In the genomic region with DNA sequence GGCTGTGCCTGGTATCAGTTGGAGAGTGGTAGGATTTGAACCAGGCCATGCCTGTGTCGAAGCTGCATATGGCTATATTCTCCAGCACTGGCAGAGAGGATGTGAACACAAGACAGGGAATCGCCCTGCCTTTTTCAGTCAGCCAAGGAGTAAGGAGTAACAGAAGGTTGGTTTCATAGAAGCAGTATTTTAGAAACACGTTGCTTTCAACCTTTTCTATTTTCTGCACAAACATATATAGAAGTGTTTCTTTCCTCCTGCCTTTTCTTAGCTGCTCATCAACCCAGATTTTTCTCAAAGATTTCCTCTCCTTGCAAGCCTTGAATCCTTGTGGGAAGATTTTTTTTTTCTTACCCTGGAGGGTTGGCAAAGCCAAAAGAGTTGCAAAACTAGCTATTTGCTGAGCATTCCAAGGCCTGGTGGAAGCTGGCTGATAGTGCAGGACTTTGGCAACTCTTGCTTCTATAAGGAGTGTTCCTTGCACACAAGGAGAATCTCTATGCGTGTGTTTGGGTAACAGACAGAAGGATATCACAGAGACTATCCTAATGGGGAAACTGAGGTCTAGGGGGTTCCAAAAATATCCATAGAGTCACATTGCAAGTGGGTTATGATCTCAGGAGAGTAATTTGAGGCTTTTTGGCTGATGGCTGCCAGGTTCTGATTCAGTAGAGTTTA, we compare ENCODE assay signal across 20 mouse cellular contexts. TPM values are rescaled to one million over a fixed set of nuclear protein-coding genes. Genes with fewer than 3 reads are reported as not detected.
DNase-seq lines count a peak whose midpoint lies in the region; TF ChIP-seq lines count a peak whose summit lies in the region.
"Had no signal": no experiment of that assay in that cellular context is flagged by ENCODE, and none has a peak within 500 bp of the region (broad histone marks: within the 10 kb centered on the region; RNA-seq: fewer than 3 reads in every experiment).

No protein-coding gene starts in this region.

- DNase-seq in frontal cortex, adult 2 months (ENCODE audit: extremely low spot score in 1 of 2, low spot score in 1 of 2): peak; percentile 43 to 68
- DNase-seq in frontal cortex, postnatal 25 days (ENCODE audit: low spot score in 2 of 2): no peak
- DNase-seq in lung, postnatal 25 days (ENCODE audit: low spot score): peak; percentile 4
- DNase-seq in lung, postnatal 10 days: no peak
- peak; percentile 8 for DNase-seq in NIH3T3 (ENCODE audit: low read depth)
- DNase-seq in fat pad, adult 2 months (ENCODE audit: extremely low read depth, low read depth, low spot score): peak; percentile 8
- DNase-seq in thymus, adult 2 months: no peak
- DNase-seq: cerebellum, adult 11 months; cerebellum, postnatal 14 days; gastrocnemius, adult 2 months; kidney, adult 8-10 months; kidney, postnatal 25 days; layer of hippocampus, postnatal 36 days; lung, postnatal 36 days; spleen, adult 18-20 months had no signal

- 93% methylated on average over 4 of the region's 4 CpGs for WGBS in thymus, adult 2 months

- no peak for TF ChIP-seq CTCF in thymus, adult 2 months (IDR thresholded peaks at IDR 0.05; ENCODE audit: borderline replicate concordance, control insufficient read depth, extremely low read depth, insufficient read depth, low read length, poor library complexity)

- H3K4me3 ChIP-seq in thymus, adult 2 months (ENCODE audit: control insufficient read depth, insufficient read depth, low read length): no peak overlapping the region
- H3K4me3 ChIP-seq: forebrain, embryonic 12.5 days; gastrocnemius, adult 2 months; heart, embryonic 15.5 days; liver, embryonic 15.5 days; neural tube, embryonic 13.5 days had no signal

- no peaks in the 10 kb centered on the region for H3K36me3 ChIP-seq in thymus, adult 2 months (ENCODE audit: control insufficient read depth, insufficient read depth, low read length)
- H3K36me3 ChIP-seq: forebrain, embryonic 12.5 days; G1E; heart, embryonic 15.5 days; liver, embryonic 15.5 days; neural tube, embryonic 13.5 days had no signal

- TF ChIP-seq POLR2A in thymus, adult 2 months (IDR thresholded peaks at IDR 0.05; ENCODE audit: control insufficient read depth, extremely low read depth, insufficient read depth, low read length, poor library complexity): no peak

- H3K27me3 ChIP-seq in thymus, adult 2 months (ENCODE audit: control insufficient read depth, insufficient read depth, low read length): no peaks in the 10 kb centered on the region; the same call in 1 of the 2 replicates
- H3K27me3 ChIP-seq: neural tube, embryonic 13.5 days had no signal

- no peak overlapping the region for H3K27ac ChIP-seq in thymus, adult 2 months (ENCODE audit: control insufficient read depth, insufficient read depth, low read length)
- H3K27ac ChIP-seq: forebrain, embryonic 12.5 days; gastrocnemius, adult 2 months; heart, embryonic 15.5 days; liver, embryonic 15.5 days; neural tube, embryonic 13.5 days had no signal

- no peaks in the 10 kb centered on the region for H3K4me1 ChIP-seq in thymus, adult 2 months (replicated peaks; ENCODE audit: control insufficient read depth, insufficient read depth, low read length)

RNA-seq across cellular contexts. Expression of a gene that starts 5.6 kb away (rescaled TPM):
- polyA plus RNA-seq in frontal cortex, adult 2 months (2012; rRNA removed): 49.1 and 63.8 TPM in 2 replicates
- polyA plus RNA-seq in thymus, adult 2 months (2012; rRNA removed): 2.7 and 3.7 TPM in 2 replicates
- polyA plus RNA-seq: G1E had no signal

Comparison
In these comparisons a context has a peak if more than half of its experiments do, and no peak if none do; other contexts are left out.
1. DNase-seq: peak in frontal cortex, adult 2 months (2 of 2), lung, postnatal 25 days (single experiment), NIH3T3 (single experiment) and fat pad, adult 2 months (single experiment); none in frontal cortex, postnatal 25 days (0 of 2), lung, postnatal 10 days (single experiment) and thymus, adult 2 months (single experiment).
2. RNA of a gene that starts 5.6 kb away (polyA plus RNA-seq): 49.1 to 63.8 TPM in frontal cortex, adult 2 months; 2.7 to 3.7 TPM in thymus, adult 2 months; every median in the first group is over 10 times any median in the second.